Mouse (Mus musculus) testis, adult 2 months (tissue): Measurements from ENCODE around the gene Atp8a2.

Experiments used
- CTCF ChIP-seq: fragments of 200-500 bp; IDR thresholded peaks from 2 replicates; pipeline ENCODE4 v1.5.1; 2012; ENCODE audit warnings: low read depth, mild to moderate bottlenecking, inconsistent platforms, low read length, moderate library complexity; ENCODE audit not compliant: control insufficient read depth, insufficient read depth, insufficient replicate concordance
- POLR2A ChIP-seq: fragments of 200-500 bp; IDR thresholded peaks from 2 replicates; pipeline ENCODE4 v1.6.1; 2012; ENCODE audit warnings: low read depth, mild to moderate bottlenecking, inconsistent platforms, low read length, moderate library complexity; ENCODE audit not compliant: control insufficient read depth

GRCm38 (mm10) chr14:59988860-59989259 is 208.1 kb downstream of the Atp8a2 start:
- TF ChIP-seq CTCF (no peak), POLR2A (no peak)
